Mouse (Mus musculus): ENCODE measurements at regions not wholly inside any gene's neighbourhood (a gene's known extent, or its start where the extent isn't known, plus 50 kb on each side); places are given as distances from the start of the nearest gene placed in this dataset.

- no peak for DNase-seq (ENCODE audit: low spot score)
Observed at GRCm38 (mm10) chr16:15052389-15052923, 146.1 kb downstream of the Efcab1 start.

- peak; percentile 65 for DNase-seq (ENCODE audit: low spot score)
Observed at GRCm38 (mm10) chr16:15052924-15053793, 146.8 kb downstream of the Efcab1 start.

DNA sequence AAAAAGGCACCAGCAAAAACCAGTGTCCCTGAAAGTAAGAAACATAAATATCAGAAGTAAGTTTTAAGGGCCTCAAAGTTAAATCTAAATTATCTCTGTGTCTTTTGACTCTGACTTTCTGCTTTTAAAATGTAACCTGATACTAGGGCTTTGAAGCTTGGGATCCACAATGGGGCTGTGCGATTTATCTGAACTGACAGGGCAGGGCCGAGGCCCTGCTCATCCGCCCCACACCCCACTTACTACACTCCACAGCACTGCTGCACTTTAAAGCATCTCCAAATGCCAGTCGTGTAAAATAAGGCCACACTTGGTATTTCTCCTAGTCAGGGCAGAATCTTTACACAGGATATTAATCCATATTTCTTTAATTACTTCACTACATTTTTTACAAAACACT is 147.4 kb downstream of the Efcab1 start:
- DNase-seq (ENCODE audit: low spot score) = no peak

DNA sequence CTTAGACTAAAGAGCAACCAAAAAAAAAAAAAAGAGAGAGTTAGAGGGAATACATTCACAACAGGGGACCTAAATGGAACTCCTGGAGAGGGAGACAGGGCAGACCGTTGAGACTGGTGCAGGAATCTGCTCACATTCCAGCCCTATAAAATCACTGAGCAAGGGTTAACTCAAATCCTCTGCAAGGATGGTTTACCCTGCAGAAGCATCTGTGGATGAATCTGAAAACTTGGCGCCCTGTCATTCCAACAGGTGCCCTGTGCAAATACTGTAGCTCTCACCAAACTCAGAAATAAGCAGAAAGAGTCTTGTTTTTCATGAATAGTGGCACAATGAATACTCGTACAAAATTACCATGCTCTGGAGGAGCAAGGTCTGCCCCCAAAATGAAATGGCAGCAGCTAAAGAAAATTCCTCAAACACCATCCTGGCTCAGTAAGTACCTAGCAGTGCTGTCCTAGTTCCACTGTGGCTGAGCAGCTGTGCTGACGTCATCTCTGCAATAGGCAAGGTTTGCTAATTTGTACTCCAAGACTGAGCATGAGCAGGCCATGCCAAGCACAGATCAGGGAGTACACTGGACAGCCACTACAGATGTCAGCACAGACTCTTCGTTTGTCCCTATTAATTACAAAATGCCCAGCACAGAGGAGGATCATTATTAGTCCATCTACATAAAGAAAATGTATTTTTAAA is 148.0 kb downstream of the Efcab1 start:
- no peak for DNase-seq (ENCODE audit: low spot score)

DNA sequence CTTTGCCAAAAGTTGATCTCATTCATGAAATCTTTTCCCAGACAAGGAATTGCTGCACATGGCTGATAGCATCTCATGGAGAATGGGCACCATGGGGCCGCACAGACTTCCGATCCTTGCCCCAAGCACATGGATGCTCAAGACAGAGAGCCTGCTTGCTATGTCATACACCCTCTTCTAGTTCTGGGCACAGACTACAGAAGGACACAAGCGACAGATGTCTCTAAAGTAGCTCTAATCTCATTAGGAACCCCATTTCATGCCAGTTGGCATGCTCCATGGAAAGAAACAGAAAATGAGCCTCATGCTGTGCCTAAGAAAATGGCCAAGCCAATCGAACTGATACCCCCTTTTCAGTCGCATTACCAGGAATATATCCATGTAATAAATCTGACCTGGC is 149.3 kb downstream of the Efcab1 start:
- no peak for DNase-seq (ENCODE audit: low spot score)

- DNase-seq (ENCODE audit: low spot score) = no peak
Observed at GRCm38 (mm10) chr16:15070485-15070960, 164.1 kb downstream of the Efcab1 start.

DNA sequence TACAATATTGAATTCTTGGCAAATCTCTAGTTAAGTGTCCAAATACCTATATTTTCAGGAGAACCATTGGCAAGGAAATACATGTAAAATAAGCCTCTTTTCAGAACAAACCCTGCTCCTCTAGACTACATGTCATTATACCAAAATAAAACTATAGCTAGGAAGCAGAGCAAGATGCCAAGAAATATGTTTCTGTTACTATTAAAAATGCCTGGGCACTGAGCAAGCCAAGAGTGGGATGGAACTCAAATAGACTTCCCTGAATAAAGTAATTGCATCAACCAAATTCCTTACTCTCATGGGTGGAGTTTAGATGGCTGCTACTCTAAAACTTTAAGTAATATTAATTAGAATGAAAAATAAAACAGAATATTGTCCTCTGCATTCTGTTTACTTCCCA is 168.0 kb downstream of the Efcab1 start:
- DNase-seq (ENCODE audit: low spot score) = no peak

- DNase-seq (ENCODE audit: low spot score) = no peak
Observed at GRCm38 (mm10) chr16:15083692-15084091, 177.3 kb downstream of the Efcab1 start.

GRCm38 (mm10) chr16:15084147-15084752 is 177.8 kb downstream of the Efcab1 start:
- DNase-seq (ENCODE audit: low spot score) = no peak

- no peak for DNase-seq (ENCODE audit: low spot score)
Observed at GRCm38 (mm10) chr16:15084753-15085728, 178.6 kb downstream of the Efcab1 start.

GRCm38 (mm10) chr16:15086556-15086955 is 180.2 kb downstream of the Efcab1 start:
- DNase-seq (ENCODE audit: low spot score) = no peak

DNA sequence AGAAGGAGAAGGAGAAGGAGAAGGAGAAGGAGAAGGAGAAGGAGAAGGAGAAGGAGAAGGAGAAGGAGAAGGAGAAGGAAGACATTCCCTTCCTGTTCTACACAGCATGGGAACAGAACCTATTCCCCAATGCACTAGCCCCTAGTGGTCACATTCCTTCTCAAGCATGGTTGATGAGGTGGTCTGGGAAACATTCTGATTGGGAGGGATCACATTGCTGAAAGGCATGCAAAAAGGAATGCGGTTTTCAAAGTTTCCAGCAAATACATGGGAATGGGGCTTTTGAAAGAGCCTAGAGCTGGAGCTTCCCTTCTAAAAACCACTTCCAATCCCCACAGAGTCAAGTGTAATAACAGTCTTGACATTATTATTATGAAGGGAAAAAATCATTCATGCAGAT is 197.5 kb downstream of the Efcab1 start:
- DNase-seq (ENCODE audit: low spot score) = no peak

DNA sequence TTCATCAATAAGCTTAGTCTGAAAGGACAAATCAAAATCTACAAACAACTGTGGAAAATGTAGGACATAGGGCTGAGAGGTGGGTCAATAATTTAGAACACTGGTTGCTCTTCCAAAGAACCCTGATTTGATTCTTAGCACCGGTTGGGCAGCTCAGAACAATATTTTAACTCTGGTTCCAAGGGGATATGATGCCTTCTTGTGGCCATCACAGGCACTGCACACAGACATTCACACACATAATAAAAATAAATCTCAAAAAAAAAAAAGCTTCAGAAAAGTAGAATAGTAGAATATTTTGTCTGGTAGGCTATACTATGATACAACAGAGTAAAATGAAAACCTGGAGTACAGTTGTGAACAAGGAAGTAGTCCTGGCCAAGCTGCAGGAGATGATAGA is 200.8 kb downstream of the Efcab1 start:
- no peak for DNase-seq (ENCODE audit: low spot score)

DNA sequence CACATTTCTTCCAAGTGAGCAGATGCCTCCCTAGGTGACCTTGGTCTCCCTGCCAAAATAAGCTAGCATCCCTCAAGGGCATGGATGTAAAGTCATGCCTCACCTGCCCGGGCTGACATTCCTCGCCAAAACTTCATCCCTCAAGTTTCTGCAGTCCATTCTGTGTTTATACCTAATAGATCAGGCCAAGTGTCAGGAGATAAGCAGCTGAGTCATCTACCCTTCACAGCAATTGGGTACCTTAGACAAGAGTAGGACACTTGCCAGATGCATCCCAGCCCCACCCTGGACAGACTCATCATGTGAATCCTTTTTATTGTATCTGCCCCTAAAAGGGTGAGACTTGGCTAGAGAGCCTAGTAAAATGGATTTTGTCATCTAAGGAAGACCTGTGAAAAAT is 204.1 kb upstream of the Gm21897 start:
- DNase-seq (ENCODE audit: low spot score) = no peak

- DNase-seq (ENCODE audit: low spot score) = no peak
Observed at GRCm38 (mm10) chr16:15113989-15114556, 203.2 kb upstream of the Gm21897 start.

GRCm38 (mm10) chr16:15114574-15115230 is 202.6 kb upstream of the Gm21897 start:
- no peak for DNase-seq (ENCODE audit: low spot score)

DNA sequence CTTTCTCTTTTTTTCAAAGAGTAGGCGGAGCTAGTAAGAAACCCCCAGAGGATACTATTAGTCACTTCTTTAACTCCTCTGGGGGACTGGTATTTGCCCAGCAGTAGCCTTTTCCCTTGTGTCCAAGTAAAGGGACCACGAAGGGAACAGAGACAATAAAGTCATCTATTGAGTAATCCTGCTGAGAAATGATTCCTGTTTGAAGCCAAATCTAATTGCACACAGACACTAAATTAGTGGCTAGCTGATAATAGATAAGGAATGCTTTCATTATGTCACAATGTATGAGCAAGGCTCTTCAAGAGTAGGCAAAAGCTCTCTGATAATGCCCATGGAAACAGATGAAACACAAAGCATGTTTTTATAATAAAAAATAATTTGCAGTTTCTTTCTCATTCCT is 201.9 kb upstream of the Gm21897 start:
- no peak for DNase-seq (ENCODE audit: low spot score)

DNA sequence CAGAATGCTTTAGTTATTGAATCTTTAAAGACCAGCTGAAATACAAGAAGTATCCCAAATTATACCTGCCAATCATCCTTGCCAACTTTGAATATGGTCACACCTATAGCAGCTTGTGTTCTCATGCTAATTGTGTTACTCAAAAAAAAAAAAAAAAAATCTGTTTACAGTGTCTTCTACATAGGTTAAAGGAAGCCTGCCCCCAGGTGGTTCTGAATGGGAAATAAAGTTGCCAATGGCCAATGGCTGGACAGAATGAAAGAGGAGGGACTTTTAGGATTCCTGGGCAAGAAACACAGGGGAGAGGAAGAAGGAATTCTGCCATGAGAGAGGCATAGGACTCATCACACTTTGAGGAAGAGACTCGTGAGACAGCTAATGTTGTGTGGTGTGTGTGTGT is 197.5 kb upstream of the Gm21897 start:
- no peak for DNase-seq (ENCODE audit: low spot score)

DNA sequence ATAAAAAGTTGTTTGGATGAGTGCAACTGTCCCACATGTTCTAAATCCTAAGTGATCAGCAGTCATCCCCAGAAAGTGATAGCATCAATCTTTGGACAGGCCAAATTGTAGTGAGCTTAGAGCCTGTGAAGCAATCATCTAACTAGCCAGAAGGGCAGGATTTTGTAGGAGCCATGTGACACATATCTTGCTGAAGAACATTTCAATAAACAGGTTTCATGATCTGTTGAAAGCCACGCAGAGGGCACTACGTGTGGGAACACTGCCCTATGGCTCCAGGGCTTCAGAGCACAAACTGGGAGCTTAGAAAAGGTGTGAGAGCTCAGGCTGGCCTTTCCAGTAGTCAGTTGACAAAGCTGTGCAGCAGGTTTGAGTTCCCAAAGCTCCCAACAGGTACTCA is 188.3 kb upstream of the Gm21897 start:
- DNase-seq (ENCODE audit: low spot score) = no peak

- DNase-seq (ENCODE audit: low spot score) = no peak
Observed at GRCm38 (mm10) chr16:15129806-15130205, 187.5 kb upstream of the Gm21897 start.

GRCm38 (mm10) chr16:15157852-15158251 is 159.4 kb upstream of the Gm21897 start:
- no peak for DNase-seq (ENCODE audit: low spot score)
